Mouse (Mus musculus): ENCODE data around the gene Best3.

DNA sequence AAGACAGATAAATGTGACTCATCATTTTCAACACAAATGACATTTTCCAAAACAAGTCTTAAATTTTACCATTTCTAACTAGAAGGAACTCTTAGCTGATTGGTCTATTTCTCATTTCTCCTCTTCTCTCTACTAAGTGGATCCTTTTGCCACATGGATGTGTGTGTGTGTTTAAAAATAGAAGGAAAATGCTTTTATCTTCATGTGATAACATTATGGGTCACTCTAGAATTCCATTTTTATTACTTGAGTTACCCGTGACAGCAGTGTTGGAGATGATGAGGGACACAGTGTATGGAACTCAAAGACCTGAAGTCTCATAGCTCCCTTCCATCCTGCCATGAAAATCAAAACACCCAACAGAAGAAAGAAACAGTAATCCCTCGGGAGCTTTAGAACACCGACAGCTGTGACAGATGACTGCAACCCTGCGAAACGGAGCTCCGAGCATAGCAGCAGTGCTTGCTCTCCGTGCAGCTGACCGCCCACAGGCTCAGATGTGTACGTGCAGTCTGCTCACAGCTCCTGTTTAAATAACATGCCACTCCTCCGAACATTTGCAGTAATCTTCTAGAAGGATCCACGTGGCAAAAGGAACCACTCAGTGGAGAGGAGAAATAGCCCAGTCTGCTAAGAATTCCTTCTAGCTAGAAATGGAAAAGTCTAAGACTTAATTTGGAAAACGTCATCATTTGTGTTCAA lies 27.7 kb downstream of the Best3 start:
- TF ChIP-seq CTCF (IDR thresholded peaks at IDR 0.05; ENCODE audit: low read depth, low read length) (no peak), POLR2A (IDR thresholded peaks at IDR 0.05; ENCODE audit: extremely low read depth, insufficient read depth, low read length) (no peak)

Measured in liver, adult 2 months (tissue).